Mouse (Mus musculus) midbrain, embryonic 15.5 days (tissue): ENCODE measurements around the gene Akap2. TPM values are rescaled to one million over a fixed set of nuclear protein-coding genes. Genes with fewer than 3 reads are reported as not detected.

ENCODE experiments used
- polyA plus RNA-seq: library from polyadenylated mRNA; unstranded; fragments of >200 nt; fragmentation: Nextera tagmentation; extraction: Ambion mirVana; gene quantifications from 2 replicates; pipeline ENCODE4 v1.2.1, GENCODE M21; 2015

The Akap2 gene
- polyA plus RNA-seq, 1 experiment from 2014 or later, result 10.2 TPM

Other genes starting within 250 kb of the Akap2 start
- 10.9 and 11.3 TPM in 2 replicates for gene Pakap, start 149.5 kb upstream of the Akap2 start, polyA plus RNA-seq
- 0.05 and 0.08 TPM in 2 replicates for gene D630039A03Rik, start 198.6 kb downstream of the Akap2 start, polyA plus RNA-seq
- gene Txn1, start 238.8 kb downstream of the Akap2 start, polyA plus RNA-seq, result 255 and 270 TPM in 2 replicates